Mouse (Mus musculus) neural tube, embryonic 12.5 days (tissue): ENCODE results near the gene Aldh1a3. TPM values are rescaled to one million over a fixed set of nuclear protein-coding genes. Genes with fewer than 3 reads are reported as not detected.

Experiments
- ATAC-seq: fragments of 200-750 bp; cut with Nextera tagmentation; 2 replicates; pipeline ENCODE4 v1.8.0; 2017; ENCODE audit warnings: low read depth, mild to moderate bottlenecking, moderate TSS enrichment, moderate library complexity; ENCODE audit not compliant: low FRiP score
- H3K27ac ChIP-seq: fragments of 300-500 bp; sonication (generic); 2 replicates; pipeline ENCODE4 v1.5.1; 2016
- H3K27me3 ChIP-seq: fragments of 300-500 bp; sonication (generic); replicated peaks from 2 replicates; pipeline ENCODE4 v1.6.1; 2016; ENCODE audit warnings: mild to moderate bottlenecking
- H3K36me3 ChIP-seq: fragments of 300-500 bp; sonication (generic); 2 replicates; pipeline ENCODE4 v1.6.1; 2016; ENCODE audit warnings: mild to moderate bottlenecking
- H3K4me1 ChIP-seq: fragments of 300-500 bp; sonication (generic); 2 replicates; pipeline ENCODE4 v1.6.1; 2016
- H3K4me2 ChIP-seq: fragments of 300-500 bp; sonication (generic); replicated peaks from 2 replicates; pipeline ENCODE4 v1.6.1; 2016; ENCODE audit warnings: mild to moderate bottlenecking
- H3K4me3 ChIP-seq: fragments of 300-500 bp; sonication (generic); 2 replicates; pipeline ENCODE4 v1.5.1; 2016
- H3K9ac ChIP-seq: fragments of 300-500 bp; sonication (generic); 2 replicates; pipeline ENCODE4 v1.6.1; 2016; ENCODE audit warnings: mild to moderate bottlenecking
- H3K9me3 ChIP-seq: fragments of 300-500 bp; sonication (generic); 2 replicates; pipeline ENCODE4 v1.6.1; 2016; ENCODE audit warnings: mild to moderate bottlenecking
- WGBS: fragments of 180-500 bp; shearing (Covaris S2); methylation state at CpG from one replicate; pipeline ENCODE4 v1.1.7; 2016; 5-methylcytosine and 5-hydroxymethylcytosine counted together
- polyA plus RNA-seq: library from polyadenylated mRNA; unstranded; fragments of >200 nt; fragmentation: Nextera tagmentation; extraction: Ambion mirVana; gene quantifications from 2 replicates; pipeline ENCODE4 v1.2.1, GENCODE M21; 2016

The Aldh1a3 gene
- polyA plus RNA-seq = 2.4 and 3.4 TPM in 2 replicates

GRCm38 (mm10) chr7:66427437-66428161 is at the start of gene Aldh1a3:
Aldh1a3 (minus strand) TSS chr7:66427517.
- 1% methylated on average over 56 of the region's 56 CpGs for WGBS
- Histone ChIP-seq H3K4me1 (peaks cover 13% of the 10 kb centered on the region), H3K36me3 (no peaks in the 10 kb centered on the region), H3K27me3 (peaks cover 65% of the 10 kb centered on the region), H3K27ac (no peak within 1 kb of the TSS), H3K9me3 (no peaks in the 10 kb centered on the region), H3K4me3 (peak within 1 kb of the TSS; percentile 45), H3K4me2 (peak within 1 kb of the TSS; percentile 95), H3K9ac (peak within 1 kb of the TSS; percentile 42; the same call in 1 of the 2 replicates)
- ATAC-seq = peak; percentile 68

DNA sequence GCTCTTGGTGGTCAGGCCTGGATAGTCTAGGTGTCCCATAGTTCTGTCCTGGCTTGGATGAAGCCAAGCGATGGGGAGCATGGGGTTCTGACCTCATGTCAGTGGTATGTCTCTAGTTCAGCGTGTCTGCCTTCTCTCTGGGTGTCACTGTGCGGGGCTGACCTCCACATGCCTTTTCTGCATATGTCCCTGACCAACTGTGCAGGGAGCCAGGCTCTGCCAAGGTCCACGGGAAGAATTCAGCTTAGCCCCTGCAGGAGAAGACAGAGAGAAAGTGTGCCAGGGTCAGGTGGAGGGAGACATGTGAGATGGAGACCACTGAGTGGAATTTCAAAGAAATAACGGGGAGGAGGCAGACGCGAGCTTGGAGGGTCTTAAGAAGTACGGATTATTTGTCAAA is 49.0 kb upstream of the Aldh1a3 start:
- Histone ChIP-seq H3K27me3 (no peaks in the 10 kb centered on the region), H3K4me3 (no peak overlapping the region), H3K9ac (no peak overlapping the region), H3K4me1 (0 out of 2 replicates have a peak, but pooled peaks cover 2% of the 10 kb centered on the region), H3K36me3 (no peaks in the 10 kb centered on the region), H3K27ac (no peak overlapping the region), H3K4me2 (no peak overlapping the region), H3K9me3 (no peaks in the 10 kb centered on the region)
- no peak for ATAC-seq
- 68% methylated on average over 8 of the region's 8 CpGs for WGBS

GRCm38 (mm10) chr7:66471641-66472216 is 44.4 kb upstream of the Aldh1a3 start:
- H3K9me3 ChIP-seq = no peaks in the 10 kb centered on the region
- H3K4me3 ChIP-seq = no peak overlapping the region
- no peak overlapping the region for H3K9ac ChIP-seq
- ATAC-seq = no peak
- H3K36me3 ChIP-seq = no peaks in the 10 kb centered on the region
- H3K27ac ChIP-seq = no peak overlapping the region
- no peaks in the 10 kb centered on the region for H3K27me3 ChIP-seq
- WGBS = 62% methylated on average over 12 of the region's 12 CpGs
- no peak overlapping the region for H3K4me2 ChIP-seq
- H3K4me1 ChIP-seq = no peaks in the 10 kb centered on the region

- Histone ChIP-seq H3K4me2 (no peak overlapping the region), H3K36me3 (no peaks in the 10 kb centered on the region), H3K27me3 (no peaks in the 10 kb centered on the region), H3K9me3 (0 out of 2 replicates have a peak, but pooled peaks cover 4% of the 10 kb centered on the region), H3K9ac (no peak overlapping the region), H3K27ac (no peak overlapping the region), H3K4me1 (no peaks in the 10 kb centered on the region), H3K4me3 (no peak overlapping the region)
- WGBS = 68% methylated on average over 14 of the region's 14 CpGs
- ATAC-seq = no peak
These were observed 39.3 kb upstream of the Aldh1a3 start for GRCm38 (mm10) chr7:66466641-66467040.

- H3K27ac ChIP-seq = no peak overlapping the region
- no peak overlapping the region for H3K9ac ChIP-seq
- no peaks in the 10 kb centered on the region for H3K4me1 ChIP-seq
- no peak for ATAC-seq
- H3K36me3 ChIP-seq = no peaks in the 10 kb centered on the region
- 82% methylated on average over 5 of the region's 5 CpGs for WGBS
- no peaks in the 10 kb centered on the region for H3K27me3 ChIP-seq
- no peak overlapping the region for H3K4me2 ChIP-seq
- H3K9me3 ChIP-seq = 0 out of 2 replicates have a peak, but pooled peaks cover 4% of the 10 kb centered on the region
- H3K4me3 ChIP-seq = no peak overlapping the region
These were observed 37.9 kb upstream of the Aldh1a3 start for GRCm38 (mm10) chr7:66465241-66465640.

DNA sequence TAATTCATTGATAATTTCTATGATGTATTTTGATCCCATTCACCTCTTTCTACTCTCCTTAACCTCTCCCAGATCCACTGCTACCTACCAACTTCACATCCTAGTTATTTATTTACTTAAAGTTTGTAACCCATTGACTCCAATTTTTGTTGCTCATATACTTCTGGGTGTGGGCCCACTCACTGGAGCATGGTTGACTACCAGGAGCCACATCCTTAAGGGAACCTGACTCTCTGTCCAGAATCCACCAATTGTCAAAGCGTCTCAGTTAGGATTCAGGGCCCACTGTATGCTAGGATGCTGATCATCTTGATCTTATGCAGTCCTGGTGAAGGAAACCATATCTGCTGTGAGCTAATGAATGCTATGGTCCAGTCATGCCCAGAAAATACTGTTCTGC is 35.8 kb upstream of the Aldh1a3 start:
- H3K36me3 ChIP-seq = no peaks in the 10 kb centered on the region
- H3K9me3 ChIP-seq = 0 out of 2 replicates have a peak, but pooled peaks cover 4% of the 10 kb centered on the region
- 96% methylated on average over 1 of the region's 1 CpGs for WGBS
- H3K4me2 ChIP-seq = no peak overlapping the region
- H3K27ac ChIP-seq = no peak overlapping the region
- ATAC-seq = no peak
- no peaks in the 10 kb centered on the region for H3K4me1 ChIP-seq
- no peak overlapping the region for H3K9ac ChIP-seq
- no peaks in the 10 kb centered on the region for H3K27me3 ChIP-seq
- H3K4me3 ChIP-seq = no peak overlapping the region

- Histone ChIP-seq H3K27ac (no peak overlapping the region), H3K4me1 (peaks cover 14% of the 10 kb centered on the region), H3K36me3 (no peaks in the 10 kb centered on the region), H3K27me3 (no peaks in the 10 kb centered on the region; the same call in 1 of the 2 replicates), H3K9me3 (peaks cover 1% of the 10 kb centered on the region; the same call in 1 of the 2 replicates), H3K4me3 (no peak overlapping the region), H3K4me2 (no peak overlapping the region), H3K9ac (no peak overlapping the region)
- WGBS = 73% methylated on average over 12 of the region's 12 CpGs
- ATAC-seq = no peak
These were observed 24.4 kb upstream of the Aldh1a3 start for GRCm38 (mm10) chr7:66451622-66452295.

DNA sequence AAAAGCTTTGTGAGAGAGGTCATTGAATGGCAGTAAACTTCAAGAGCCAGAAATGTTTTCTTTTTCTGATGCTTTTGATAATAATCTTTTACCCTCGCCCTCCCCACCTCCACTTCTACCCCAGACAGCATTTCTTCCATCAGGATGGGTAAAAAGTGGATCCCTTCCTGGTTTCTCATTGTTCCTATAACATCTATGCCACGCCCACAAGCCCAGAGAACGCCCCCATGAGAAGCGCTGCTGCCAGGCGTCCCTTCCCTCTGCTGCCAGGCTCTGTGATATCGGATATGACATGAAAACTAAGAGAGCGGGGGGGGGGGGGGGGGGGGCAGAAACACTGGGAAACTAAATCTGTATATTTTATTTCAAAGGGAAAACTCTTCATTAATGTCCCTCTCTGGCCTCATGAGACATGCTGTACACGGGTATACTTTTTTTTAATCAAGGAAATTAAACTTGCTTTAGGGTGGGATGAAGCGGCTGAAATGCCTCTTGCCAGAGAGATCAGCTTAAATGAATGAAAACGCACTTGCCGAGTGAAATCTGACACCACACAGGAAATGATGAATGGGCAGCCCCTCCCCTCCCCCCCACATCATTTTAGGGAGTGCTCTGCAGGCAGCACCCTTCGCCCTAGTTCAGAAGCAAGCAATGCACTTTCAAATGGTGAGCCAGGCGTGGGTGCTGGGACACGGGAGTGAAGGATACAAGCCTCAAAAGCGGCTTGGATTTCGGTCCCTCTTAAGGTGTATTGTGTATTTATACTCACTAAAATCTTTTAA is 22.8 kb upstream of the Aldh1a3 start:
- H3K36me3 ChIP-seq = no peaks in the 10 kb centered on the region
- 5% methylated on average over 16 of the region's 16 CpGs for WGBS
- peaks cover 3% of the 10 kb centered on the region; the same call in 1 of the 2 replicates for H3K9me3 ChIP-seq
- no peaks in the 10 kb centered on the region; the same call in 1 of the 2 replicates for H3K27me3 ChIP-seq
- no peak overlapping the region for H3K9ac ChIP-seq
- peak; percentile 65; the same call in 1 of the 2 replicates for ATAC-seq
- peaks cover 15% of the 10 kb centered on the region for H3K4me1 ChIP-seq
- H3K4me2 ChIP-seq = peak overlapping the region; percentile 54
- H3K27ac ChIP-seq = no peak overlapping the region
- H3K4me3 ChIP-seq = 0 out of 2 replicates have a peak overlapping the region, but pooled peaks have one; percentile 15

DNA sequence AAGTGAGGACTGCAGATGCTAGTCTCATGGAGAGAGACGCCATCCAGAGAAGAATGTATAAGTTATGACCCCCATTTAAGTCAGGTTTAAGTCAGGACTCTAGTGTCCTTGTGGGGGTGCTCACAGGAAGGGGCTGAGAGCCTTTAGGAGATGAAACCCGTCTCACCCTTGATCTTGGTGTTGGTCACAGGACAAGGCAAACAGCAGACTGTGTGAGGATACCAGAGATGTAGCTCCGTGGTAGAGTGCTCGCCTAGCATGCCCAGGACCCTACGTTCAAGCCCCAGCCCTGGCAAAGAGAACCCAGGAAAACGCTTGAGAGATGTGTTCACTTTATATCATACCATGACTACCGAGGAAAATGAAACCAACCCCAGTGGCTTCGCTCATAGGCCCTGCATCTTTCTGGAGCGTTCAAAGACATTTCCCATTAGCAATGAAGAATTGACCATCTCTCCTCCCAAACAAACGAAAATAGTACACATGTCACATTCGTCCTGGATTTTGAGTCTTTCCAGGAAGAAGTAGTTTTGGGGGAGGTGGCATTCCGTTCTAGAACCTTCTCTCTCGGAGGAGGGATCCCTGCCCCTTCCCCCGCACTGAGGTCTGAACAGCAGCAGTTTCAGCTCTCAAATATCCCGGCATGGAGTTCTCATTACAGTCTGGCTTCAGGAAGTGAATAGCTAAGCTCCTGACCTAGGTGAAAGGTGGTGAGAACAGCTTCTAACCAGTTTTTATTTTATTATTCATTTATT is 21.6 kb upstream of the Aldh1a3 start:
- H3K4me1 ChIP-seq = peaks cover 20% of the 10 kb centered on the region
- 75% methylated on average over 15 of the region's 15 CpGs for WGBS

GRCm38 (mm10) chr7:66448304-66448703 is 21.0 kb upstream of the Aldh1a3 start:
- peaks cover 20% of the 10 kb centered on the region for H3K4me1 ChIP-seq
- H3K4me2 ChIP-seq = no peak overlapping the region
- H3K9ac ChIP-seq = no peak overlapping the region
- no peak overlapping the region for H3K27ac ChIP-seq
- H3K36me3 ChIP-seq = no peaks in the 10 kb centered on the region
- WGBS = 49% methylated on average over 10 of the region's 10 CpGs
- H3K9me3 ChIP-seq = peaks cover 3% of the 10 kb centered on the region; the same call in 1 of the 2 replicates
- no peak for ATAC-seq
- H3K4me3 ChIP-seq = no peak overlapping the region
- H3K27me3 ChIP-seq = no peaks in the 10 kb centered on the region; the same call in 1 of the 2 replicates

More for the DNA sequence above, 21.6 kb upstream of the Aldh1a3 start:
- H3K4me2 ChIP-seq = no peak overlapping the region
- H3K4me3 ChIP-seq = no peak overlapping the region
- no peaks in the 10 kb centered on the region for H3K36me3 ChIP-seq
- H3K9me3 ChIP-seq = peaks cover 3% of the 10 kb centered on the region; the same call in 1 of the 2 replicates
- H3K27me3 ChIP-seq = no peaks in the 10 kb centered on the region; the same call in 1 of the 2 replicates
- ATAC-seq = no peak
- H3K9ac ChIP-seq = no peak overlapping the region
- no peak overlapping the region for H3K27ac ChIP-seq

DNA sequence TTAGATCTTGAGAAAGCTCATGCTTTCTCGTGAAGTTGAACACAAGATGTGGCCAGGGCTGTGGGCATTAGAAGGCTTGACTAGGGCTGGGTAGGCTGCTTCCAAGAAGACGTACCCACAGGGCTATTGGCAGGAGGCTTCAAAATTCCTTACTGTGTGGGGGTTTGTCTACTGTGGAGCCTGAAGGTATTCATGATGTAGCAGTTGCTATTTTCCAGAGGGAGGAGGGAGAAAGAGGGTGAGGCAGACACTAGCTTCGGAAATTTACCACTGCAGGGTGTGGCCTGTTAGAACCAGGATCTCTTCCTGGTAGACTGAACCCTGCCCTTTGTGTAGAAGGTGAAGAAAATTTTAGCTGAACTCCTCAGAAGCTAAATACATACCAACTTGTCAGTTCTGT is 19.5 kb upstream of the Aldh1a3 start:
- peaks cover 20% of the 10 kb centered on the region for H3K4me1 ChIP-seq
- no peak overlapping the region for H3K27ac ChIP-seq
- H3K9ac ChIP-seq = no peak overlapping the region
- H3K9me3 ChIP-seq = peaks cover 3% of the 10 kb centered on the region; the same call in 1 of the 2 replicates
- H3K27me3 ChIP-seq = no peaks in the 10 kb centered on the region; the same call in 1 of the 2 replicates
- WGBS = 85% methylated on average over 3 of the region's 3 CpGs
- H3K4me3 ChIP-seq = no peak overlapping the region
- ATAC-seq = no peak
- H3K36me3 ChIP-seq = no peaks in the 10 kb centered on the region
- no peak overlapping the region for H3K4me2 ChIP-seq
